Mouse (Mus musculus): ENCODE data around the gene Mrps6.
"Not testable (repeated sequence)": the region's sequence is repeated elsewhere in the genome, so short reads cannot be mapped to it uniquely, and the experiment has no call there.

The Mrps6 gene

GRCm38 (mm10) chr16:92062832-92063231 lies 4.8 kb downstream of the Mrps6 start:
- DNase-seq (ENCODE audit: low spot score) = no peak

GRCm38 (mm10) chr16:92064801-92065200 lies 6.7 kb downstream of the Mrps6 start:
- DNase-seq (ENCODE audit: low spot score) = no peak

- no peak for DNase-seq (ENCODE audit: low spot score)
Measured at GRCm38 (mm10) chr16:92070338-92070737, 12.3 kb downstream of the Mrps6 start.

- no peak for DNase-seq (ENCODE audit: low spot score)
Measured at GRCm38 (mm10) chr16:92076797-92077196, 18.7 kb downstream of the Mrps6 start.

GRCm38 (mm10) chr16:92083771-92084453 lies 25.8 kb downstream of the Mrps6 start:
- DNase-seq (ENCODE audit: low spot score) = no peak

- DNase-seq (ENCODE audit: low spot score) = no peak
Measured at GRCm38 (mm10) chr16:92089225-92089624, 31.2 kb downstream of the Mrps6 start.

GRCm38 (mm10) chr16:92091876-92092275 lies 33.8 kb downstream of the Mrps6 start:
- no peak for DNase-seq (ENCODE audit: low spot score)

- no peak for DNase-seq (ENCODE audit: low spot score)
Measured at GRCm38 (mm10) chr16:92098351-92099051, 40.4 kb downstream of the Mrps6 start.

- DNase-seq (ENCODE audit: low spot score) = no peak
Measured at GRCm38 (mm10) chr16:92099598-92099997, 41.5 kb downstream of the Mrps6 start.

- no peak for DNase-seq (ENCODE audit: low spot score)
Measured at GRCm38 (mm10) chr16:92100111-92100510, 42.0 kb downstream of the Mrps6 start.

- DNase-seq (ENCODE audit: low spot score) = no peak
Measured at GRCm38 (mm10) chr16:92102115-92102514, 44.0 kb downstream of the Mrps6 start.

GRCm38 (mm10) chr16:92102931-92103330 lies 44.9 kb downstream of the Mrps6 start:
- not testable (repeated sequence) for DNase-seq (ENCODE audit: low spot score)

- no peak for DNase-seq (ENCODE audit: low spot score)
Measured at GRCm38 (mm10) chr16:92103572-92104331, 45.7 kb downstream of the Mrps6 start.

- no peak for DNase-seq (ENCODE audit: low spot score)
Measured at GRCm38 (mm10) chr16:92104332-92104590, 46.2 kb downstream of the Mrps6 start.

- no peak for DNase-seq (ENCODE audit: low spot score)
Measured at GRCm38 (mm10) chr16:92104951-92105350, 46.9 kb downstream of the Mrps6 start.

- no peak for DNase-seq (ENCODE audit: low spot score)
Measured at GRCm38 (mm10) chr16:92105631-92106030, 47.6 kb downstream of the Mrps6 start.

GRCm38 (mm10) chr16:92107346-92107745 lies 49.3 kb downstream of the Mrps6 start:
- DNase-seq (ENCODE audit: low spot score) = no peak

GRCm38 (mm10) chr16:92114706-92115241 lies 56.7 kb downstream of the Mrps6 start:
- peak; percentile 78 for DNase-seq (ENCODE audit: low spot score)

- DNase-seq (ENCODE audit: low spot score) = peak; percentile 67
Measured at GRCm38 (mm10) chr16:92115611-92116421, 57.7 kb downstream of the Mrps6 start.

- no peak for DNase-seq (ENCODE audit: low spot score)
Measured at GRCm38 (mm10) chr16:92117337-92118209, 59.5 kb downstream of the Mrps6 start.

GRCm38 (mm10) chr16:92119013-92119515 lies 61.0 kb downstream of the Mrps6 start:
- no peak for DNase-seq (ENCODE audit: low spot score)
